Mouse (Mus musculus): ENCODE results near the gene Phf5a. TPM values are rescaled to one million over a fixed set of nuclear protein-coding genes. Genes with fewer than 3 reads are reported as not detected.
"Not testable (repeated sequence)": the region's sequence is repeated elsewhere in the genome, so short reads cannot be mapped to it uniquely, and the experiment has no call there.

Gene Phf5a
- polyA plus RNA-seq, 1 experiment from 2014 or later, result 237 TPM

DNA sequence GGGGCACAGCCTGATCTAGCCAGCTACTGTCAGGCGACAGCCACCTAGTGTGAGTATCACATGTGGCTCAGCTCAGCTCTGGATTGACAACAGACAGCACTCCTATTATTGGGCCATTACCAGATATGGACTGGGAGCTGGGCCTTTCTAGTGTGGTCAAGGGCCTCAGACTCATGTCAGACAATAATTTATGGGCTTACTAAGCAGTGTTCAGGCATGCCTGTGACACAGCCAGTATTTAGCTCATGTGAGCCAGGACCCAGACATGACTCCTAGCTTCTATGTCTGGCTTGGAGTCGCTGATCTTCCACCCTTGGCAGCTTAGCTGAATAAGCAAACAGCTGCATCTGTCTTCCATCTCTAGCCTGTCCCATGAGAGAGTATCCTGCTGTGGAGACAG, 40.8 kb upstream of the Phf5a start:
- Histone ChIP-seq H3K9me3 (ENCODE audit: control insufficient read depth, low read length) (no peaks in the 10 kb centered on the region), H3K9ac (ENCODE audit: low read depth, low read length) (no peak overlapping the region), H3K27me3 (replicated peaks; ENCODE audit: control insufficient read depth, insufficient read depth, low read length) (no peaks in the 10 kb centered on the region), H3K4me2 (no peak overlapping the region), H3K4me3 (ENCODE audit: low read depth, low read length) (no peak overlapping the region), H3K4me1 (replicated peaks; ENCODE audit: control insufficient read depth, insufficient read depth, low read length) (peaks cover 12% of the 10 kb centered on the region), H3K36me3 (ENCODE audit: control insufficient read depth, insufficient read depth, low read length) (peaks cover 75% of the 10 kb centered on the region), H3K27ac (ENCODE audit: low read depth, low read length) (no peak overlapping the region)
- ATAC-seq (replicated peaks; ENCODE audit: low FRiP score), result no peak
- WGBS, result 83% methylated on average over 2 of the region's 2 CpGs
- no peak for DNase-seq (ENCODE audit: low spot score)

DNA sequence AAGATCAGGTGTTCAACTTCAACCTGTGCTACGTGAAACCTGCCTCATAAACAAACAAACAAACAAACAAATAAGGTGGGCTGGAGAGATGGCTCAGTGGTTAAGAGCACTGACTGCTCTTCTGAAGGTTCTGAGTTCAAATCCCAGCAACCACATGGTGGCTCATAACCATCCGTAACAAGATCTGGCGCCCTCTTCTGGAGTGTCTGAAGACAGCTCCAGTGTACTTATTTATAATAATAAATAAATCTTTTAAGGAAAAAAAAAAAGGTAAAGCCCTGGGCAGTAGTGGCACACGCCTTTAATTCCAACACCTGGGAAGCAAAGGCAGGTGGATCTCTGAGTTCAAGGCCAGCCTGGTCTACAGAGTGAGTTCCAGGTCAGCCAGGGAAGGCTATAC, 37.1 kb upstream of the Phf5a start:
- WGBS, result 86% methylated on average over 4 of the region's 4 CpGs
- not testable (repeated sequence) for H3K4me2 ChIP-seq; H3K4me3 ChIP-seq (ENCODE audit: low read depth, low read length); H3K27me3 ChIP-seq (replicated peaks; ENCODE audit: control insufficient read depth, insufficient read depth, low read length); H3K9ac ChIP-seq (ENCODE audit: low read depth, low read length); H3K9me3 ChIP-seq (ENCODE audit: control insufficient read depth, low read length); H3K27ac ChIP-seq (ENCODE audit: low read depth, low read length); ATAC-seq (replicated peaks; ENCODE audit: low FRiP score); DNase-seq (ENCODE audit: low spot score); H3K4me1 ChIP-seq (replicated peaks; ENCODE audit: control insufficient read depth, insufficient read depth, low read length)
- H3K36me3 ChIP-seq (ENCODE audit: control insufficient read depth, insufficient read depth, low read length), result peaks cover 62% of the 10 kb centered on the region

DNA sequence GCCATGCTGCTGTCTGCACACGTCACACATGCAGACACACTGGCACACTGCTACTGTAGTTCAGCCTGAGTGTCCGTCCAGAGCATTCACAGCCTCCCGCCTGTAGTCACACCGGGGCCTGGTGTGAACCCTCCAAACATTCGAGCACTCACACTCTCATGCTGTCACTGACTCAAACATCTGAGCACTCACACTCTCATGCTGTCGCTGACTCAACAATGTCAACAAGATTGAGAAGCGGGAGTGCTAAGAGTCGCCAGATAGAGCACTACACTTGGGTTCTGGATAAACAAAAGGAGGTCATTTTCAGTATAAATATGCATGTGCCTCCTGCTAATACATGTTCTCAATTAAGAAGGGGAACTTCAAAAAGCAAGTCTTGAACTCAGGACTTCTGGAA, 36.2 kb upstream of the Phf5a start:
- ATAC-seq (replicated peaks; ENCODE audit: low FRiP score) (no peak), DNase-seq (ENCODE audit: low spot score) (no peak)
- Histone ChIP-seq H3K4me3 (ENCODE audit: low read depth, low read length) (no peak overlapping the region), H3K27me3 (replicated peaks; ENCODE audit: control insufficient read depth, insufficient read depth, low read length) (no peaks in the 10 kb centered on the region), H3K27ac (ENCODE audit: low read depth, low read length) (no peak overlapping the region; the same call in 1 of the 2 replicates), H3K36me3 (ENCODE audit: control insufficient read depth, insufficient read depth, low read length) (peaks cover 61% of the 10 kb centered on the region), H3K9me3 (ENCODE audit: control insufficient read depth, low read length) (no peaks in the 10 kb centered on the region), H3K9ac (ENCODE audit: low read depth, low read length) (no peak overlapping the region), H3K4me1 (replicated peaks; ENCODE audit: control insufficient read depth, insufficient read depth, low read length) (no peaks in the 10 kb centered on the region), H3K4me2 (no peak overlapping the region)
- 91% methylated on average over 8 of the region's 8 CpGs for WGBS

DNA sequence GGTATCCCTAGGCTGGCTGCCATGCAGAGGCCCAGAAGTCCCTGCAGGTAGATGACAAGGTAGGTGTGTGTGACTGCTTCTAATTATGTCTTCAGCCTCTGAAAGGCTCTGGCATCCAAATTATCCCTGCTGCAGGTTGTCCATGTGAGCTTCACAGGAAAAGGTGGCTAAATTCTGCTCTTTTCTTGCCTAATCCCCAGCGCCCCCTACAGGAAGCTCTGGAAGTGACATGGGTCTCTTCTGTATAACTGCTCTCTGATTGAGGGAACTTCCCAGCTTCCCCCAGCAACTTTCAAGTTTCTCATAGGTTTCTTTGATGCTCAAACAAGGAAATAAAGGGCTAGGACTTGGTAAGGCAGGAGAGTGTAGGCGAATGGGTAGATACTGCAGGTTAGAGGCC, 33.2 kb upstream of the Phf5a start:
- 39% methylated on average over 2 of the region's 2 CpGs for WGBS
- no peaks in the 10 kb centered on the region for H3K4me1 ChIP-seq (replicated peaks; ENCODE audit: control insufficient read depth, insufficient read depth, low read length)
- no peaks in the 10 kb centered on the region for H3K27me3 ChIP-seq (replicated peaks; ENCODE audit: control insufficient read depth, insufficient read depth, low read length)
- no peak overlapping the region for H3K4me2 ChIP-seq
- no peak overlapping the region for H3K9ac ChIP-seq (ENCODE audit: low read depth, low read length)
- DNase-seq (ENCODE audit: low spot score) (no peak), ATAC-seq (replicated peaks; ENCODE audit: low FRiP score) (no peak)
- no peak overlapping the region for H3K4me3 ChIP-seq (ENCODE audit: low read depth, low read length)
- no peaks in the 10 kb centered on the region for H3K9me3 ChIP-seq (ENCODE audit: control insufficient read depth, low read length)
- H3K27ac ChIP-seq (ENCODE audit: low read depth, low read length), result no peak overlapping the region
- peaks cover 57% of the 10 kb centered on the region for H3K36me3 ChIP-seq (ENCODE audit: control insufficient read depth, insufficient read depth, low read length)

DNA sequence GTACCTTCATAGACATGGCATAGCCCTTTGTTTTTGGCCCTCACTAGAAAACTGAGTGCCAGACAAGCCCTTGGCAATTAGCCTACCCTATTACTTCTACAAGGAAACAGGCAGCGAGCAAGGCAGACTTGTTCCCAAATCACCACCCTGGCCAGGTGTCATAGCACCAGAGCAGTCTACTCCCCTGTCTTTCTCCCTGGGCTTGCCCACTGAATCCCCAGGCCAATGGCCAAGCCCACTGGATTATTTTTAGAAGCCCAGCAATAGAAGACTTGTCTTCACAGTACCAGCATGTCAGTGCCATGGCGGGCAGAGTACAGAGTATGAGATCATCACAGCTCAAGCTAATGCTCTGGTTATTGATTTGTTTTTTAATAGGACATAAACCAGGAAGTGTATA, 27.0 kb upstream of the Phf5a start:
- no peaks in the 10 kb centered on the region for H3K27me3 ChIP-seq (replicated peaks; ENCODE audit: control insufficient read depth, insufficient read depth, low read length)
- H3K9me3 ChIP-seq (ENCODE audit: control insufficient read depth, low read length), result no peaks in the 10 kb centered on the region
- no peak overlapping the region for H3K4me2 ChIP-seq
- H3K4me1 ChIP-seq (replicated peaks; ENCODE audit: control insufficient read depth, insufficient read depth, low read length), result no peaks in the 10 kb centered on the region
- WGBS, result 94% methylated on average over 2 of the region's 2 CpGs
- H3K9ac ChIP-seq (ENCODE audit: low read depth, low read length), result no peak overlapping the region
- DNase-seq (ENCODE audit: low spot score) (no peak), ATAC-seq (replicated peaks; ENCODE audit: low FRiP score) (no peak)
- H3K27ac ChIP-seq (ENCODE audit: low read depth, low read length), result no peak overlapping the region
- H3K36me3 ChIP-seq (ENCODE audit: control insufficient read depth, insufficient read depth, low read length), result peaks cover 45% of the 10 kb centered on the region
- H3K4me3 ChIP-seq (ENCODE audit: low read depth, low read length), result no peak overlapping the region

DNA sequence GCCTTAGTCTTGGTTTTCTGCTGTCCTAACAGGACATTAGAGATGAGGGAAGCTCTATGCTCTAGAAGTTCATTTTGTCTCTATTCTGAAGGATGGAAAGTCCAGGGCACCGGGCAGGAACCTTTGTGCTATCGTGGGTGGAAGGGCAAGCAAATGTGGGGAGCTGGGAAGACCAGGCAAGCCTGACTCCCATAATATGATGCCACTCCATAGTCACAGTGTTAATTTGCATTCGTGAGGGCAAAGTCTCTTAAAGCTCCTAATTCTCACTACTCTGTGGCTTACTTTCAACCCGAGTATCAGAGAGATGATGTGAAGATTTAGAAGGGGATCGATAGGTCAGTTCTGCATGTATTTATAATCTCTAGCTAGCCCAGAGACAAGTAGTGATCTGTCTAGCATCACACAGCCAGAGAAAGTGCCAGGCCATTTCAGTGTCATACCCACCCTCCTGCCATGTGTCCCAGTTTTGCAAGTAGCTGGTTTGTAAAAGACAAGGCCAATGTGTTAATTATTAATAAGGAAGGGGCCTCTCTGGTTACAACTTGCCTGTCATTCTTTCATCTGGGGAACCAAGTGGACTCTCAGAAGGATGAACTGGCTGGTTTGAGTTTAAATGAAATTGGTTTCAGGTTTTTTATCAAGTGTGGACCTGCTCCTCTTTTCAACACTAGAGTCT, 26.0 kb upstream of the Phf5a start:
- H3K27me3 ChIP-seq (replicated peaks; ENCODE audit: control insufficient read depth, insufficient read depth, low read length), result no peaks in the 10 kb centered on the region
- peaks cover 42% of the 10 kb centered on the region for H3K36me3 ChIP-seq (ENCODE audit: control insufficient read depth, insufficient read depth, low read length)
- no peaks in the 10 kb centered on the region for H3K9me3 ChIP-seq (ENCODE audit: control insufficient read depth, low read length)
- peak overlapping the region; percentile 57; the same call in 1 of the 2 replicates for H3K27ac ChIP-seq (ENCODE audit: low read depth, low read length)
- ATAC-seq (replicated peaks; ENCODE audit: low FRiP score) (no peak), DNase-seq (ENCODE audit: low spot score) (no peak)
- H3K9ac ChIP-seq (ENCODE audit: low read depth, low read length), result no peak overlapping the region
- H3K4me1 ChIP-seq (replicated peaks; ENCODE audit: control insufficient read depth, insufficient read depth, low read length), result no peaks in the 10 kb centered on the region
- no peak overlapping the region for H3K4me3 ChIP-seq (ENCODE audit: low read depth, low read length)
- H3K4me2 ChIP-seq, result no peak overlapping the region
- 88% methylated on average over 5 of the region's 5 CpGs for WGBS

DNA sequence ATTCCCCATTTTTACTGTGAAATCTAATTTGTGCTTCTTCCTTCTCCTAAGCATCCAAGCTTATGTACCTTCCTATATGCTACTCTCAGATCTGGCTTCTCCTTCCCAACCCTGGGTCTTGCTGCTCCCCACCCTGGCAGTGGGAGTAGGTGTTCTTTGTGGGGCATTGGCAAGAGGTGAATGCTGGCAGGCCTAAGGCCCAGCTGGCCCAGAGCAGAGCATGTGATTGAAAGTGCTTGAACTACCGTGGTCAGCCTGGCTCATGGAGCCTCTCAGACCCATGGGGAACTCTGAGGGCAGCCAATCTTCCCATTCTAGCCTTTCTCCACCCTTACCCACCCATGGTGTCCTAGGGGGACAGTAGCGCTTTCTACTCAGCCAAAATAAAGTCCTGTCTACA, 24.7 kb upstream of the Phf5a start:
- Histone ChIP-seq H3K36me3 (ENCODE audit: control insufficient read depth, insufficient read depth, low read length) (peaks cover 44% of the 10 kb centered on the region), H3K9me3 (ENCODE audit: control insufficient read depth, low read length) (no peaks in the 10 kb centered on the region), H3K27ac (ENCODE audit: low read depth, low read length) (no peak overlapping the region), H3K4me1 (replicated peaks; ENCODE audit: control insufficient read depth, insufficient read depth, low read length) (peaks cover 7% of the 10 kb centered on the region), H3K4me2 (no peak overlapping the region), H3K27me3 (replicated peaks; ENCODE audit: control insufficient read depth, insufficient read depth, low read length) (no peaks in the 10 kb centered on the region), H3K9ac (ENCODE audit: low read depth, low read length) (no peak overlapping the region), H3K4me3 (ENCODE audit: low read depth, low read length) (no peak overlapping the region)
- 91% methylated on average over 2 of the region's 2 CpGs for WGBS
- ATAC-seq (replicated peaks; ENCODE audit: low FRiP score), result no peak
- no peak for DNase-seq (ENCODE audit: low spot score)

DNA sequence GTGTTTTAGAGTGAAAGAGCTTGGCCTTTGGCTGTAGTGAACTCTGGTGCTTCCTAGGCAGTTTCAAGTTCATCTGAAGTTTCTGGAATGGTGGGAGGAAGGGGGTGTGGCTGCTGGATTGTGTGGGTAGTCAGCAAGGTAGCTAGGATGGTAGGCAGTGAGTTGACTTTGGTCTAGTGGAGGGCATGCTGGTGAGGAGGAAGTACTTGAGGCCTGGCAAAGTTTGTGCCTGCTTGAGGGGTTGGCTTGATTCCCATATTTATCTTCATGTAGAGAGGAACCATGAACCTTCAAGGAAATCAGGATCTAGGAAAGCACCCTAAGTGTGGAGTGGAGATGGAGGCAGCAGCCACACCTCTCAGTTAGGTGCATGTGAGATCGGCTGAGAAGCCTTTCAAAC, 22.3 kb upstream of the Phf5a start:
- WGBS, result 81% methylated on average over 1 of the region's 1 CpGs
- Histone ChIP-seq H3K4me3 (ENCODE audit: low read depth, low read length) (no peak overlapping the region), H3K36me3 (ENCODE audit: control insufficient read depth, insufficient read depth, low read length) (peaks cover 41% of the 10 kb centered on the region), H3K27me3 (replicated peaks; ENCODE audit: control insufficient read depth, insufficient read depth, low read length) (no peaks in the 10 kb centered on the region), H3K9ac (ENCODE audit: low read depth, low read length) (no peak overlapping the region), H3K27ac (ENCODE audit: low read depth, low read length) (no peak overlapping the region), H3K4me1 (replicated peaks; ENCODE audit: control insufficient read depth, insufficient read depth, low read length) (peaks cover 15% of the 10 kb centered on the region), H3K9me3 (ENCODE audit: control insufficient read depth, low read length) (no peaks in the 10 kb centered on the region), H3K4me2 (no peak overlapping the region)
- DNase-seq (ENCODE audit: low spot score) (no peak), ATAC-seq (replicated peaks; ENCODE audit: low FRiP score) (no peak)

DNA sequence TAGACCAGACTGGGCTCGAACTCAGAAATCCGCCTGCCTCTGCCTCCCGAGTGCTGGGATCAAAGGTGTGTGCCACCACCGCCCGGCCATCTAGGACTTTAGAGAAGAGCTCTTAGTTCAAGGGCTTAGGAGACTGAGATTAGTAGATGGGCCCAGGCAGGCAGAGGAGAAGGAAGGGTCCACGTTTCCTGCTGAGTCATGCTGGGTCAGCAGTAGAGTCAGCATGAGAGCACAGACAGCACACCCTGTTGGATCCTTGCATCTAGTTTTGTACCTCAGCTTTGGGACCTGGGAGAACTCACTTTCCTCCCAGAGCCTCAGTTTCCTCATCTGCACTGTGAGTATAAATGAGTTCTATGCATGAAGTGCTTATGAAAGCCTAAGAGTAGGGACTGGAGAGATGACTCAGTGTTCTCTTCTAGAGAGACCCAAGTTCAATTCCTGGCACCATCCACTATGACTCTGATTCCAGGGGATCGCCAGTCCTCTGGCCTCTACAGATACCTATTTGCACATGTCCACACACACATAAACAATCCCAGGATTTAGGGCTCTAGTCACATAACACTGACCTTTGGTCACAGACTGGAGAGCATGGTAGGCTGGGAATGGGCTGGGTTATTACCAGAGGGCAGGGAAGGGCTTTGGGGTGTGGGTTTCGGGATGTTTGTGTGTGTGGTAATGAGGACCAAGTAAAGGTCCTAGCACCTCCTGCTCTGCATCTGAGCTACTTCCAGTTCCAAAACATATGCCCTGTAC, 20.3 kb upstream of the Phf5a start:
- Histone ChIP-seq H3K27ac (ENCODE audit: low read depth, low read length) (peak overlapping the region; percentile 65), H3K36me3 (ENCODE audit: control insufficient read depth, insufficient read depth, low read length) (peaks cover 40% of the 10 kb centered on the region), H3K9me3 (ENCODE audit: control insufficient read depth, low read length) (no peaks in the 10 kb centered on the region), H3K4me3 (ENCODE audit: low read depth, low read length) (no peak overlapping the region), H3K4me2 (no peak overlapping the region; the same call in 1 of the 2 replicates), H3K27me3 (replicated peaks; ENCODE audit: control insufficient read depth, insufficient read depth, low read length) (no peaks in the 10 kb centered on the region), H3K9ac (ENCODE audit: low read depth, low read length) (peak overlapping the region; percentile 23; the same call in 1 of the 2 replicates), H3K4me1 (replicated peaks; ENCODE audit: control insufficient read depth, insufficient read depth, low read length) (peaks cover 15% of the 10 kb centered on the region)
- ATAC-seq (replicated peaks; ENCODE audit: low FRiP score) (peak; percentile 87), DNase-seq (ENCODE audit: low spot score) (no peak)
- WGBS, result 75% methylated on average over 8 of the region's 8 CpGs
